Mouse (Mus musculus): ENCODE results near the gene Adora1.

Adora1 gene

GRCm38 (mm10) chr1:134193674-134194197 lies 41.5 kb downstream of the Adora1 start:
- DNase-seq = no peak

- DNase-seq = no peak
These were observed 42.1 kb downstream of the Adora1 start, which contains the start of gene Mybph for GRCm38 (mm10) chr1:134193126-134193525. TSS of gene Mybph (plus strand) at chr1:134193448.

GRCm38 (mm10) chr1:134192024-134192423 lies 43.2 kb downstream of the Adora1 start:
- no peak for DNase-seq

- no peak for DNase-seq
These were observed 44.0 kb downstream of the Adora1 start for GRCm38 (mm10) chr1:134191192-134191591.

- DNase-seq = peak; percentile 47 to 52
These were observed 46.1 kb downstream of the Adora1 start for GRCm38 (mm10) chr1:134188989-134189729.

- DNase-seq = no peak
These were observed 47.0 kb downstream of the Adora1 start for GRCm38 (mm10) chr1:134188217-134188616.

- DNase-seq = no peak
These were observed 51.1 kb downstream of the Adora1 start for GRCm38 (mm10) chr1:134184089-134184488.

GRCm38 (mm10) chr1:134182025-134182424 lies 53.2 kb downstream of the Adora1 start, which contains the start of gene Chil1:
TSS of gene Chil1 (plus strand) at chr1:134182176.
- no peak for DNase-seq

- DNase-seq = no peak
These were observed 57.3 kb downstream of the Adora1 start for GRCm38 (mm10) chr1:134177976-134178375.

- no peak for DNase-seq
These were observed 62.1 kb downstream of the Adora1 start for GRCm38 (mm10) chr1:134173081-134173480.

- no peak for DNase-seq
These were observed 66.1 kb downstream of the Adora1 start for GRCm38 (mm10) chr1:134168985-134169697.

- no peak for DNase-seq
These were observed 66.7 kb downstream of the Adora1 start for GRCm38 (mm10) chr1:134168567-134168966.

GRCm38 (mm10) chr1:134167416-134168305 lies 67.6 kb downstream of the Adora1 start:
- DNase-seq = no peak

- DNase-seq = no peak
These were observed 68.7 kb downstream of the Adora1 start for GRCm38 (mm10) chr1:134166547-134166946.

GRCm38 (mm10) chr1:134164454-134164853 lies 70.8 kb downstream of the Adora1 start:
- no peak for DNase-seq

- DNase-seq = no peak
These were observed 71.8 kb downstream of the Adora1 start for GRCm38 (mm10) chr1:134163476-134163875.

GRCm38 (mm10) chr1:134162510-134163225 lies 72.6 kb downstream of the Adora1 start:
- DNase-seq = no peak

GRCm38 (mm10) chr1:134161399-134161798 lies 73.8 kb downstream of the Adora1 start:
- DNase-seq = no peak

GRCm38 (mm10) chr1:134160404-134160803 lies 74.8 kb downstream of the Adora1 start:
- peak in 1 of 2 experiments; percentile 39 for DNase-seq

- DNase-seq = no peak
These were observed 80.6 kb downstream of the Adora1 start for GRCm38 (mm10) chr1:134154655-134155054.

- no peak for DNase-seq
These were observed 81.1 kb downstream of the Adora1 start for GRCm38 (mm10) chr1:134154121-134154520.
